Mouse (Mus musculus): ENCODE data around the gene Lpar1.

DNA sequence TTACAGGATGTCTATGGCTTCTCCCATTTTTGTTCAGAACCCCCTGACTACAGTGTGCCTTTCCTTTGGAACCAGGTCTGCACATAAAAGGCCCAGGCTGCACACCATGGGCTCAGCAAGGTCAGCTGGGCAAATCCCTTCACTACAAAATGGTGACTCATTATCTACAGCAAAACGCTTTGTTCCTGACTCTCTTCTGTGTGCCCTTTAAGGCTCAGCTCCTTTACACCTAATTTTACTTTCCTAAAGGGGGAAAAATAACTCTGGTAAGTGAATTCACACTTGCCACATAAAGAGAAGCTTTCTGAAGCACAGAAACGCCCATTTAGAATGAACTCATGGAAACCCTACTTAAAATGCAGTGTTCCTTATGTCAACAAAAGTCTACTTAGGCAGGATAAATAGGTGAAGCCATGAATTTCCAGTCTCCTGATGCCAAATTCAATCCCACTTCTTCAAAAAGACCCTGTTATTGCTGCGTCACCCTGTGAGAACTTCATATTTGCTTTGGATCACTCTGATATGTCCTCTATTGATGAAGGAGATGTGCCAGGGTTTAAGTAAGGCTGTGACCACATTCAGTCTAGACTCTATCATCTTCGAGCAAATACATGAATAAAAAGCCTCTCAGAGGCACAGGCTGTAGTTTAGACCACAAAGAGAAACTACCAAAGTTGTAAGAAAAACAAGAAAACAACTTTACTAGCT is 82.3 kb downstream of the Lpar1 start:
- TF ChIP-seq CTCF (IDR thresholded peaks at IDR 0.05; ENCODE audit: low read depth) (no peak), EP300 (IDR thresholded peaks at IDR 0.05; ENCODE audit: low read depth) (no peak)
